Mouse (Mus musculus) embryonic facial prominence, embryonic 14.5 days (tissue): Measurements from ENCODE around the gene Siah2. TPM values are rescaled to one million over a fixed set of nuclear protein-coding genes. Genes with fewer than 3 reads are reported as not detected.

Experiments used
- ATAC-seq: fragments of 200-750 bp; cut with Nextera tagmentation; 2 replicates; pipeline ENCODE4 v1.8.0; 2017; ENCODE audit warnings: low read depth, moderate number of reproducible peaks, moderate TSS enrichment
- DNase-seq: peaks from one replicate; pipeline ENCODE4 v3.0.0-alpha.2; 2015; ENCODE audit warnings: low spot score
- H3K27ac ChIP-seq: fragments of 300-500 bp; sonication (generic); replicated peaks from 2 replicates; pipeline ENCODE4 v1.5.1; 2014; ENCODE audit warnings: low read depth, mild to moderate bottlenecking, low read length, moderate library complexity
- H3K27me3 ChIP-seq: fragments of 300-500 bp; sonication (generic); replicated peaks from 2 replicates; pipeline ENCODE4 v1.6.1; 2014; ENCODE audit warnings: low read length; ENCODE audit not compliant: control insufficient read depth, insufficient read depth
- H3K36me3 ChIP-seq: fragments of 300-500 bp; sonication (generic); 2 replicates; pipeline ENCODE4 v1.6.1; 2014; ENCODE audit warnings: low read length, mixed read lengths; ENCODE audit not compliant: control insufficient read depth, insufficient read depth
- H3K4me1 ChIP-seq: fragments of 300-500 bp; sonication (generic); 2 replicates; pipeline ENCODE4 v1.6.1; 2014; ENCODE audit warnings: antibody characterized with exemption, low read length; ENCODE audit not compliant: control insufficient read depth, insufficient read depth
- H3K4me2 ChIP-seq: fragments of 300-500 bp; sonication (generic); 2 replicates; pipeline ENCODE4 v1.6.1; 2014; ENCODE audit warnings: low read depth, mild to moderate bottlenecking, low read length, moderate library complexity, mixed read lengths
- H3K4me3 ChIP-seq: fragments of 300-500 bp; sonication (generic); 2 replicates; pipeline ENCODE4 v1.5.1; 2014; ENCODE audit warnings: low read depth, mild to moderate bottlenecking, low read length
- H3K9ac ChIP-seq: fragments of 300-500 bp; sonication (generic); 2 replicates; pipeline ENCODE4 v1.6.1; 2014; ENCODE audit warnings: low read depth, mild to moderate bottlenecking, low read length, moderate library complexity, mixed read lengths
- H3K9me3 ChIP-seq: fragments of 300-500 bp; sonication (generic); 2 replicates; pipeline ENCODE4 v1.6.1; 2016; ENCODE audit warnings: low read length; ENCODE audit not compliant: control insufficient read depth
- WGBS: fragments of 180-500 bp; shearing (Covaris S2); extraction: QIAGEN DNeasy Blood & Tissue Kit; methylation state at CpG from one replicate; pipeline ENCODE4 v1.1.7; 2014; 5-methylcytosine and 5-hydroxymethylcytosine counted together
- polyA plus RNA-seq: library from polyadenylated mRNA; unstranded; fragments of >200 nt; fragmentation: Nextera tagmentation; extraction: Ambion mirVana; gene quantifications from 2 replicates; pipeline ENCODE4 v1.2.1, GENCODE M21; 2014

Gene Siah2
- 7.8 and 9.0 TPM in 2 replicates for polyA plus RNA-seq

DNA sequence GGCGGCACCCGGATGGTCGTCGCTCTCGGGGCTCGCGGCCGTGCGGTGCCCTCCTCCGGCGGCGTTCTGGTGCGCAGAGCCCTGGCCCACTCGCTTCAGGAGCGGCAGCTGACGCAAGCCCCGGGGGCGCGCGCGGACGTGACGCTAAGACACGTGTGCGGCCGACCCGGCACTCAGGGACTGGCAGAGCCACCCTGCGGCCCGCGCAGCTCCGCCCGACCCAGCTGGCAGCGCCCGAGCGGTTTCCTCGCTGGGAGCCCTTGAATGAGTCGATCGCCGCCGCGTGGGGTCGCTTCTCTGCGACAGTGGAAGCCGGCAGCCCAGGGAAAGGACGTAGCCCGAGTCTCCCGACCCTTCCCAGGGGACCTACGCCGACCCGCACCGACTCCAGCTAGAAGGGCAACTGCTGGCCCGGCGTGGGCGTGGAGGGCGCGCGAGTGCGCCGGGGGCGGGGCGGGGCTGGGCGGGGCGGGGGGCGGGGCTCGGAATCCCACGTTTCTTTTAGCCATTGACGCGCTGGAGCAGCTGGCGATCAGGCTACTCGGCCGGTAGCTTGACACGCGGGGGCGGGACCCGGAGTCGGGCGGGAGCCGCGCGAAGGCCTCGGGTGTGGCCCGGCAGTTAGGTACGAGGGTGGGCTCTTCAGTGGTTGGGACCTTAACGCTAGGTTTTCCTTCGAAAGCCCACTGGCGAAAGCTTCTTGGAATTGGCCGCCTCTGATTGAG is at the start of gene Siah2:
TSS of gene Siah2 (minus strand) at position 404 of the 725 bp plus-strand sequence.
- ATAC-seq = peak; percentile 97
- Histone ChIP-seq H3K9ac (peak within 1 kb of the TSS; percentile 88), H3K4me2 (peak within 1 kb of the TSS; percentile 90), H3K27ac (peak within 1 kb of the TSS; percentile 91), H3K9me3 (no peaks in the 10 kb centered on the region), H3K4me3 (peak within 1 kb of the TSS; percentile 85), H3K27me3 (peaks cover 4% of the 10 kb centered on the region; the same call in 1 of the 2 replicates), H3K36me3 (no peaks in the 10 kb centered on the region), H3K4me1 (peaks cover 21% of the 10 kb centered on the region)
- 2% methylated on average over 25 of the region's 87 CpGs for WGBS
- peak; percentile 95 for DNase-seq

DNA sequence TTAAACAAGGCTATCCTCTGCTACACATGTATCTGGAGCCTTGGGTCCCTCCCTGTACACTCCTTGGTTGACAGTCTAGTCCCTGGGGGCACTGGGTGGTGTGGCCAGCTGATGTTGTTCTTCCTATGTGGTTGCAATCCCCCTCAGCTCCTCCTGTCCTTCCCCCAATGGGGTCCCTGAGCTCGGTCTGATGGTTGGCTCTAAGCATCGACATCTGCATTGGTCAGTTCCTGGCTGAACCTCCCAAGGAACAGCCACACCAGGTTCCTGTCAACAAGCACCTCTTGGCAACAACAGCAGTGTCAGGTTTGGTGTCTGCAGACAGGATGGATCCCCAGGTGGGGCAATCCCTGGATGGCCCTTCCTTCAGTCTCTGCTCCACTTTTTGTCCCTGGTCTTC is 47.3 kb upstream of the Siah2 start:
- H3K4me3 ChIP-seq = no peak overlapping the region
- no peak overlapping the region for H3K9ac ChIP-seq
- DNase-seq (no peak), ATAC-seq (no peak)
- no peaks in the 10 kb centered on the region for H3K9me3 ChIP-seq
- H3K4me2 ChIP-seq = no peak overlapping the region
- H3K4me1 ChIP-seq = no peaks in the 10 kb centered on the region
- WGBS = 57% methylated on average over 2 of the region's 2 CpGs
- H3K27me3 ChIP-seq = no peaks in the 10 kb centered on the region
- H3K36me3 ChIP-seq = no peaks in the 10 kb centered on the region
- H3K27ac ChIP-seq = no peak overlapping the region

DNA sequence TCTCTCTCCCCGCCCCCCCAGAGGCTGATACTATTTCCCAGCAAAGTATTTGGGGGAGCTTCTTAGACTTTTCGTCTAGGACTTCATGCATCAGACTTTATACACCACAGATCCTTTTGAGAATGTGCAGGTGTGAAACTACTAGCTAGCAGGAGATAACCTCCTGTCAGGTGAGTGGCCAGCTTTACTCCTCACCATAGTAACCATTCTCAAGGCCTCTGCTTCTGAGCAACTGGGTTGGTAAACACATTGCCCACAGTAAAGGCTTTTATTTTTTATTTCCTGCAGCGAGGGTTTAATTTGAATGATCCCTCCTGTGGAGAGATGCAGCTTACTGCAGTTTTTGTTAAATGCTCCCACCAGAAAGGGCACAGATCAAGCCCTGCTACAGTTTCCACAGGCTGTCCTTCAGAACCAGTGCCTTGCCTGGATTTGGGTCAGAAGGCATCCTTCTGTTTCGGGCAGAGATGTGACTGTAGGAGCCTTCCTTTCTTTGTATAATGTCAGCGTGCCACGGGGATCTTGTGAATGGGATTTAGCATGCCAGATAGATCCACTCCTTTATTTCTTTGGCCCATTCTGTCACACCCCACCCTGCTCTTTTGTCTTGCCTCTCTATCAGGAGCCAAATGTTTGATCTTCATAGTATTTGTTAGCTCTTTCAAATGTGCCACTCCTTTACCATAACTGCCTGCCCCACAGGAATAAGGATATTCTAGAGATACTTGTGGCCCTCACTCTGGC is 46.3 kb upstream of the Siah2 start:
- no peaks in the 10 kb centered on the region for H3K4me1 ChIP-seq
- no peak overlapping the region for H3K27ac ChIP-seq
- no peak overlapping the region for H3K4me2 ChIP-seq
- ATAC-seq = no peak
- 26% methylated on average over 6 of the region's 6 CpGs for WGBS
- H3K4me3 ChIP-seq = no peak overlapping the region
- H3K27me3 ChIP-seq = no peaks in the 10 kb centered on the region
- DNase-seq = no peak
- no peaks in the 10 kb centered on the region for H3K36me3 ChIP-seq
- H3K9ac ChIP-seq = no peak overlapping the region
- no peaks in the 10 kb centered on the region for H3K9me3 ChIP-seq

DNA sequence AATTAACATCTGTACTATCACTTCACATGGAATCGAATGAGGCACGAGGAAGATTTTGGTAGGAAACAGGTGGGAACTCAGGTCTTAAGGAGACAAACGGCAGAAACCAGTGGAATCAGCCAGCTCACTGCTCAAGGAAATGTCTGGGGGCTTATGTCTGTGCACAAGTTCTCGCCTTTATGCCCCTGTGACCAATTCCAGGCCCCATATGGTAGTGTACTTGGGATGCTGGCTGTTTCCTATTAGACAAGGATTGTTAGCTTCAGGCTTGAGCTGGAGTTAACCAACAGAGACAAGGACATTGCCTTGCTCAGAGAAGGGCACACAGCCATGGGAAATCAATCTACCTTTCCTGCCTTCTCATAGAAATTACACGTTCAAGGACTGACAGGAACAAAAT is 39.3 kb upstream of the Siah2 start:
- no peak overlapping the region for H3K9ac ChIP-seq
- DNase-seq (no peak), ATAC-seq (no peak)
- no peak overlapping the region for H3K4me2 ChIP-seq
- no peaks in the 10 kb centered on the region for H3K36me3 ChIP-seq
- no peaks in the 10 kb centered on the region for H3K9me3 ChIP-seq
- 43% methylated on average over 5 of the region's 5 CpGs for WGBS
- no peak overlapping the region for H3K4me3 ChIP-seq
- H3K4me1 ChIP-seq = 0 out of 2 replicates have a peak, but pooled peaks cover 7% of the 10 kb centered on the region
- H3K27ac ChIP-seq = no peak overlapping the region
- no peaks in the 10 kb centered on the region for H3K27me3 ChIP-seq

DNA sequence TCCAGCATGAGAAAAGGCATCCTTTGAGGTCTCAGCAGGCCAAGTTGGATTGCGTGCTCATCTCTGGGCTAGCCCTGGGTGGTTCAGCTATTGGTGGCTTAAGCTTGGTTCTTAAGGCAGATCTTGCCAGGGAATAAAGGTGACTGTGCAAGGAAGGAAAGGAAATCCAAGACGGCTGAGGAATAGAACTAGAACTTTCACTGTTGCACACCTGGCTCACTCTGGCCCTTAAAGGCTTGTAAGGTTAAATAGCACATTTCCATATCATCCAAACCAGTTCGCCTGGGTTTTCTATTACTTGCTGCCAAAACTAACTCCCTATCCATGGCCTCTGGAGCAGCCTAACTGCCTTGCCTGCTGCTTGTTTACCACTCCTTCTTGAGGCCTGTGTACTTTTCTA is 38.4 kb upstream of the Siah2 start:
- Histone ChIP-seq H3K4me3 (no peak overlapping the region), H3K4me2 (no peak overlapping the region), H3K4me1 (0 out of 2 replicates have a peak, but pooled peaks cover 7% of the 10 kb centered on the region), H3K27me3 (no peaks in the 10 kb centered on the region), H3K9me3 (no peaks in the 10 kb centered on the region), H3K36me3 (no peaks in the 10 kb centered on the region), H3K9ac (no peak overlapping the region), H3K27ac (no peak overlapping the region)
- no peak for DNase-seq
- no peak for ATAC-seq
- 69% methylated on average over 3 of the region's 3 CpGs for WGBS

DNA sequence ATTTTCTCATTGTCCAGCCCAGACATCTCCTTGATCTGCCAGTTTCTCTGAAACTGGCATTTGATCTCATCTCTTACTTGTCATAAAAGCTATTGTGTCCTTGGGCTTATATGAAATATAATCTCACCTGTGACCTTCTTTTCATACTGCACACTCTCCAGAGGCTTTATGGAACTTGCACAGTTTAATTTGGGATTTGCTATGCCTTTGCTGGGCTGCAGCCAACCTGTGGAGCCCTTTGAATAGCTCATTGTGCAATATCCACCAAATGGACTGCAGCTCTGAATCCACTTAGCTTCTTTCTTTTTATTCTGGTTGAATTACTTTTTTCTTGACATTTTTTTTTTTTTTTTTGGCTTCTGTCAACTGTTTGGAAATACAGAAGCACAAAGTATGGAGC is 37.3 kb upstream of the Siah2 start:
- DNase-seq (peak; percentile 77), ATAC-seq (peak; percentile 68; the same call in 1 of the 2 replicates)
- Histone ChIP-seq H3K4me2 (no peak overlapping the region), H3K9me3 (no peaks in the 10 kb centered on the region), H3K4me1 (0 out of 2 replicates have a peak, but pooled peaks cover 7% of the 10 kb centered on the region), H3K36me3 (no peaks in the 10 kb centered on the region), H3K4me3 (no peak overlapping the region), H3K9ac (no peak overlapping the region), H3K27ac (no peak overlapping the region), H3K27me3 (no peaks in the 10 kb centered on the region)

DNA sequence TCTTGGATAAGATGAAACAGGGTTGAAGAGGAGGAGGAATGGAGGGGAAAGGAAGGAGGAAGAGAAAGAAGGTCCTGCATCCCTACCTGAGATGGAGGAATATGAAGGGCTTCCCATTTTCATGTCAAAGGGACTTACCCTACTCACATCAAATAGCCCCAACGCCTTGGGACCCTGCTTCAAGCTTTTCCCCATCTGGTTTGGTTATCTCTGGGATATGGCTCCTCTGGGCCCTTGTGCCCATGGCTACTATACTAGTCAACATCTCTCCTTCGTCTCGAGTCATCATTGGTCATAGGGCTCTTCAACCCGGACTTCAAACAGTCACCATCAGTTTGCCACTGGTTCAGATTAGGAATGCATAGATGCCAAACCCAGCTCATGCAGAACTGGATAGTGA is 35.4 kb upstream of the Siah2 start:
- no peak overlapping the region for H3K27ac ChIP-seq
- H3K4me3 ChIP-seq = no peak overlapping the region
- H3K27me3 ChIP-seq = no peaks in the 10 kb centered on the region
- H3K36me3 ChIP-seq = no peaks in the 10 kb centered on the region
- 0 out of 2 replicates have a peak, but pooled peaks cover 7% of the 10 kb centered on the region for H3K4me1 ChIP-seq
- H3K4me2 ChIP-seq = no peak overlapping the region
- WGBS = 89% methylated on average over 4 of the region's 4 CpGs
- ATAC-seq (no peak), DNase-seq (no peak)
- no peak overlapping the region for H3K9ac ChIP-seq
- no peaks in the 10 kb centered on the region for H3K9me3 ChIP-seq

DNA sequence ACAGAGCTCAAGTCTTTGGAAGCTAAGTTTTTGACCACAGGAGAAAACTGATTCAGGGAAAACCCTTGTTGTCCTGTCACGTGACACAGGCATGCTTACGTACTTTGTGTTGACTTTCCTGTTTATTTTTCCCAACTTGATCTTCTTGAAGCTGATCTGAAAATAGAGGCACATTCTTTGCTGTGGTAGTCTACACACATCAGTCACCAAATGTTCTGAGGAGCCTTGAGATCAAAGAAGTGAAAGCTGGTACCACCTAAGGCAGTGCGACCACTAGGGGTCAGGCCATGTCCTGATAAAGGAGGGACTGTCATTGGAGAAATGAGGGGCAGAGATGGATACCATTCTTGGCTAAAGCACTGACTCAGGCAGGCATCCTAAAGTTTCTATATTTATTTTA is 34.8 kb upstream of the Siah2 start:
- Histone ChIP-seq H3K4me1 (0 out of 2 replicates have a peak, but pooled peaks cover 7% of the 10 kb centered on the region), H3K4me2 (no peak overlapping the region), H3K36me3 (no peaks in the 10 kb centered on the region), H3K27ac (no peak overlapping the region), H3K4me3 (no peak overlapping the region), H3K9ac (no peak overlapping the region), H3K9me3 (no peaks in the 10 kb centered on the region), H3K27me3 (no peaks in the 10 kb centered on the region)
- WGBS = 40% methylated on average over 3 of the region's 3 CpGs
- no peak for ATAC-seq
- DNase-seq = peak; percentile 37
